Mouse (Mus musculus) right cerebral cortex, postnatal 36 days (tissue): ENCODE measurements around the gene Gm49661.

Experiments used
- DNase-seq, 2 experiments: peaks; one replicate each; pipeline ENCODE4 v3.0.0; 2022; ENCODE audit warnings: low spot score in 2 of 2, mixed read lengths in 1 of 2

Gene Gm49661

GRCm38 (mm10) chr8:84934860-84935259 is 34.4 kb downstream of the Gm49661 start:
- no peak for DNase-seq

- DNase-seq, result peak; percentile 54 to 55
These were observed 35.3 kb downstream of the Gm49661 start for GRCm38 (mm10) chr8:84933767-84934559.

- DNase-seq, result no peak
These were observed 38.7 kb downstream of the Gm49661 start for GRCm38 (mm10) chr8:84930582-84930981.

- DNase-seq, result no peak
These were observed 40.6 kb downstream of the Gm49661 start for GRCm38 (mm10) chr8:84928456-84929306.

GRCm38 (mm10) chr8:84927513-84927912 is 41.7 kb downstream of the Gm49661 start:
- no peak for DNase-seq

- DNase-seq, result no peak
These were observed 43.7 kb downstream of the Gm49661 start for GRCm38 (mm10) chr8:84925557-84925956.

GRCm38 (mm10) chr8:84921596-84921995 is 47.6 kb downstream of the Gm49661 start:
- DNase-seq, result no peak

GRCm38 (mm10) chr8:84918646-84919045 is 50.6 kb downstream of the Gm49661 start:
- no peak for DNase-seq

GRCm38 (mm10) chr8:84917781-84918180 is 51.5 kb downstream of the Gm49661 start:
- DNase-seq, result no peak
